Mouse (Mus musculus) induced T-regulatory cell, adult 2 months (primary cell): ENCODE results near the gene Azi2.
A peak's percentile ranks its signal among the peaks of the same experiment; 100 is the strongest.

Experiments used
- DNase-seq: peaks from one replicate; pipeline ENCODE4 v3.0.0-alpha.2; 2012; ENCODE audit warnings: low read depth

Gene Azi2

DNA sequence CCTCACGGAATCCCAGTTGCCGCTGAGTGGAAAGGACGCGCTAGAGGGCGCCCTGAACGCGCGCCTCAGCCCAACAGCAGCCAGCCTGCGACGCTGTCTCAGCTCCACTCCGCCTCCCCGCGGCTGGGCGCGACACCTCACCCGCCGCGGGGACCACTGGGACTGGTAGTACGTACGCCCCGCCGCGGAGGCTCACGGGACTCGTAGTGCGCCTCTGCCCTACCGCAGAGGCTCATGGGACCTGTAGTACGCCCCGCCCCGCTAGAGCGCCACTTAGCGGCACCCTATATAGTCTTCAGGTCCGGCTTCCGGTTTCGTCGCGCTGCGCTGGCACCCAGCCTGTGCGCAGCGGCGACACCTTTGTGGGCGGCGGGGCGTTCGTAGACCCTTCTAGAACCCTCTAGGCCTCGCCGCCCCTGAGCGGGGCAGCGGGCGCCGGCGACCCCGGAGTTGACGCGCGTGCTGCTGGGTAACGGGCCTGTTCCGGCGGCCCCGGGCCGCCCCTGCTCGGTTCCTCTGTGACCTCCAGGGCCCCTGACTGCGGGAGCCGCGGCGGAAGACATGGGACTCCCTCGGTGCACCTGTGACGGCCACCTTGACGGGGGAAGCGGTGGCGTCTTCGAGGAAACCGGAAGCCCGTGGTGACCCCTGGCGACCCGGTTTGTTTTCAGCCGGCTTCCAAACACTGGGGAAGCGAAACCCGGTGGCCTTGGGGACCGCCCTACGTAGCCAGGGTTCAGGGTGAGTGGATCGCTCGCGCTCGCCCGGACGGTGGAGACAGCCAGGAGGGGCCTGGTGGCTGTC lies at the start of gene Azi2:
TSS of gene Azi2 (plus strand) at position 282 of the 804 bp plus-strand sequence.
- DNase-seq, result peak; percentile 98

DNA sequence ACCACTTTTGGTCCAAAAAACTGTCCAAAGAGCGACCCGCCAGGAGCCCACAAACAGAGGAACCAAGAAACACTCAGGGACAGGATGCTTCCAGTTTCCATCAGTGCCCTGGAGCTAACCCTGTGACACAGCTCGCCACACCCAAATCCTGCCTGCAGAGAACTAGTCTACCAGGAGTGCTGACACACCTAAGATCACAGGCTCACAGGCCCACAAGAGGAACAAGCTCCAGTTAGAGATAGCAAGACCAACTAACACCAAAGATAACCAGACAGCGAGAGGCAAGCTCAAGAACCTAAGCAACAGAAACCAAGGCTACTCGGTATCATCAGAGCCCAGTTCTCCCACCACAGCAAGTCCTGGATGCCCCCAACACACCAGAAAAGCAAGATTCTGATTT lies 43.7 kb upstream of the Azi2 start:
- DNase-seq, result no peak

DNA sequence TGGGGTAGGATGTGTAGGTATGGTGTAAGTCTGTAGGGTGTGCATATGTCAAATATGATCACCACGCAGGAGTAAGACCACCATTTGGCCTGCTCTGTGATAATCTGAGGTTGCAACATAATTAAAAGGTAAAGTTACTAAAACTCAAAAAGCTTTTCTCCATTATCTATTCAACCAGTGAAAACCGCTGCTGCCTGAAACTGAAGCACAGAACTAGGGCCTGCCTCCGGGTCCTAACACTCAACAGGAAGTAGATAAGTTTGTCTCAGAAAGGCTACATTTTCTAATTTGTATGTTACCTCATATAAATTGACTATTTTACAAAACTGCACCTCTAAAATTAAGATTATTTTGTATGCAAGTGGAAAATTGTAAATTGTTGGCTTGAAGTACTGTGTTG lies 38.8 kb upstream of the Azi2 start:
- no peak for DNase-seq

DNA sequence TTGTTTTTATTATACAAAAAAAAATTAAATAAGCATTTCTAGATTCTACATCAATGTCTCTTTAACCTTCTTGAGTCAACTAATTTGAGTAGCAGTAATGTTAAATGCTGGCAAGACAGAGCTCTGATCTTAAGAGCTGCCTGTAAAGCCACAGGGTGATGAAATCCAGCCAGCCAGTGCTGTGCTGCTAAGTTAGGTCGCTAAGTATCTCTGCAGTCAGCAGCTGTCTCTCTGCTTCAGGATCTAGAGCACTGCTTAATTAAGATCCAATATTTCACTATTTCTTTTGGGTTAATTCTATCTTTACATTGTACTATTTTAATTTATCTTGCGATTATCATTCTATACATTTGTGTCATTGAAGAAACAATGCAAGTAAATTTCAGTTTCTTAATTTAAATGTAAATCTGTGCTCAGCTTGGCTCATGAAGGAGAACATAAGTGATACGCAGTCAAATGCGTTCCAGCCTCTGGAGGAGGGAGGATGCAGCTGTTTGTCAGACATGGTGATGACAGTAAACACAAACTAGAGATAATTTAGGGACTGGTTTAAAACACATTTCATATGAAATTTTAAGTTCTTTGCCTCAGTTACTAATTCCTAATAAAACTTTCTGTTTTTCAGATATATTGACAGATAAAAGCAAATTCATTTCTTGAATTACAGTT lies 36.9 kb upstream of the Azi2 start:
- no peak for DNase-seq

DNA sequence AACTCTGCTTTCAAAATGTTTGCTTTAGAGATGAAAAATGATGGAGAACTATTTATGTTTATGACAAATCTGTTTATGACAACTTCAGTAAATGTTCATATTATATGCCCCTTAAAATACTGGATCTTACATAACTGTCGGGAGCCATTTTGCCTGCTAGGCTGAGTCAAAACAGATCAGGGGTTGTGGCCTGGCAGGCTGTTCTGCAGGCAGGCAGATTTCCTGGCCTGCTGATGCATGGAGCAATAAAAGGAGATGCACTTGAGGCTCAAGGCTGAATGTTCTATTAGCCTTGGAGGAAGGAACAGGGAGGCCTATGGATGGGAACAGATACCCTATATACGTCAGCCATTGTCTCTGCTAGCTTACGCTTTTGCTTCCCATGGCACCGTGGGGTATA lies 36.4 kb upstream of the Azi2 start:
- DNase-seq, result no peak

DNA sequence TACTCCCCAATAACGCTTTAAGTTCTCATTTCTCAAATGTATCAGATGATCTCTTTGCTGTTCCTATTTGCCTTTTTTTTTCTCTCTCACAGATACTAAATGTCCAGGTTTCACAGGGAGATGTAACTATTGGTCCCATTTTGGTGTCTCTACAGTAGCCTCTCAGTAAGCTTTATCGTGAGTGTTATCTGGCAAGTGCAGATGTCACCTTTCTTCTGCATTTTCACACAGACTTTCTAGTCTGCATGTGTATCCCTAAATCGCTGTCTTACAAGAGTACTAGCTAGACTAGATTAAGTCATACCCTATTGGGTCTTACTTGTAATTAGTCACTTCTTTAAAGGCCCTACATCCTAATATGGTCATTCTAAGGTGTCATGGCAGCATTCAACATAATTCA lies 27.4 kb upstream of the Azi2 start:
- DNase-seq, result no peak

DNA sequence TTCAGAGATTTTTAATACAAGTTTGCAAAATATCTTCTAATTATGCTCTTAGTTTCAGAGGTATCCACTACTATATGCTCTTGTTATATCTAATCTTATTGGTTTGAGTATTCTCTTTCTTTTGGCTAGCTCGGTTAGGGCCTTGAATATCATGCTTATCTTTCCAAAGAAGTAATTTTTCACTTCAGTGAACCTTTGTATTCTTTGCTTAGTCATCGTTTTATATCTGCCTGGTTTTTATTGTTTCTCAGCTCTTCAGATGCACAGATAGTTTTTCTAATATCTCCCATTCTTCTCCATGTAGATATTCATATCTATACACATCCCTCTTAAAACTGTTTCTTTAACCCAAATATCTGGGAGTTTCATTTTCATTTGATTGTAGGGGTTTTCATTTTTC lies 15.3 kb upstream of the Azi2 start:
- no peak for DNase-seq

DNA sequence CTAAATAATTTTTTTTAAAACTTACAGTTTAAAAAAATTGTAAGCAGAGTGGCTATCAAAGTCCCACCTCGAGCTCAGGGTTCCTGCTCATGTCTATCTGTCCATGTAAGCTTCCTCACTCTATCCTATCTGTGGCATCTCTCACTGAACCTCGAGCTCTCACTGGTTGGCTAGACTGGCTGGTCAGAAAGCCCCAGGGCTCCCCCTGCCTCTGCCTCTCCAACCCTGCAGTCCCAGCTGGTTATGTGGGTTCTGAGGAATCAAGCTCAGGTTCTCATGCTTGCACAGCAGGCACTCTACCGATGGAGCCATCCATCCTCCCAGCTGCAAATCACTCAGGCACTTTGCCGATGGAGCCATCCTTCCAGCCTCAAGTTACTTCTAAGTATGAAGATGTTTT lies 10.8 kb upstream of the Azi2 start:
- DNase-seq, result no peak

DNA sequence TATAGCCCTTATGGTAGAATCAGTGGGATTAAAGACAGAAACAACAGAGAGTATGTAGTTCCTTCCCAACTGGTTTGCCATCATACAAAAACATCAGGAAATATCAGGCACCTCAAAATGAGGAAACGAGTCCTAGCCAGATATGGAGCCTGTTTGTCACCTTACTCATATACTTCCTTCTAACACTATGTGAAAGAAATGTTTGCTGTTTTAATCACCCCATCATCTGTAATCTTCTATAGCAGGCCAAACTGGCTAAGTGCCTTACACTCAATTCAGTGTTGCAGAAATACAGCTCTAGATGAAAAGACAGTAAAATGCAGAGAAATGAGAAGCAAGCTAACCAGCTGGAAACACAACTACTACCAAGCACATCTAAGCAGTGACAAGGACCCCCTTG lies 10.0 kb upstream of the Azi2 start:
- no peak for DNase-seq

DNA sequence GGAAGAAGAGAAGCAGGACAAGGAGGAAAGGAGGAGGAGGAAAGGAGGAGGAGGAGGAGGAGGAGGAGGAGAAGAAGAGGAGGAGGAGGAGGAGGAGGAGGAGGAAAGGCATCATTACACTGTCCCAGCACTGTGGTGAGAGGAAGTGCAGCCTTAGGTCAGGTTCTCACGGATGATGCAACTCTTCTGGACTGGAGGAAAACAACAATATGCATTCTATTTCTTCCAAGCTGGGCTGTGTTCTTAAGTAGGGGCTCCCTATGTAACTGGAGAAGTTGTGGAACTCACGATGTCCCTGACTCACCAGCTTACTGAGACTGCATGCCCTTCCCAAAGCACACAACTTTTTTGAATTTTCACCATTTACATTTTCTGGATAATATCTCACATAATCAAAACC lies 8.6 kb upstream of the Azi2 start:
- DNase-seq, result no peak

DNA sequence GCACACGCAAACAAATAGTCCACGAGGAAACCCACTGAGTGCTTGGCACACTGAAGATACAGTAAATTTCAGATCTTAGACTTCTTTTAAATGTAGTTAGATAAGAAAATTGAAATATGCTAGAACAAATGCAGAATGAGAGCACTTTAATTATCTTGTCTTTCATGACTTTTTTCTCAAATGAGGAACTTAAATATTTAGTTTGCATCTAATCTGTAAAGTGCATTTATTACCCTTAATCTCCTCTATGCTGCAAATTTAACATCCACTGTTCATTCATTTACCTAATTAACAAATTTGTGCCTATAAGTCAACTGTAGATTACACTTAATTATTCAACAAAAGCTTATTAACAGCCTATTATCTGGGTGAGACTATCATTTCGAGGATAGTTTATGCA lies 5.3 kb upstream of the Azi2 start:
- DNase-seq, result no peak

DNA sequence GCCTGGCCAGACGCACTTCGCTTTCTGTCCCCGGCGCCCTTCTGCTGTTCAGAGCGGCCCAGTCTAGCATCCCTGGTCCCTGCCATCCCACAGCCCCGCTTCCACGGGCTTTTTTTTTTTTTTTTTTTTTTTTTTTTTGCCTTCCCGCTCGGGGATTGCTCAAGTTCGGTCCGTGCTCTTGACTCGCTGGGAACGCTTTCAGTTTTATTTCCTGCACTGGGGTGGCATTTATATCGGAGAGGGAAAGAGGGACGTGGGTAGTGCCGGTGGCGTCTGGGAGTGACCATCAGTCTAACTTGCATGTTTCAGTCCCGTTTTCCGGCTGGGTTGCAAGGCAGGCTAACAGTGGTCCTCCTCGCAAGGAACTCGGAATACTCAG lies 712 bp downstream of the Azi2 start:
- DNase-seq, result no peak

DNA sequence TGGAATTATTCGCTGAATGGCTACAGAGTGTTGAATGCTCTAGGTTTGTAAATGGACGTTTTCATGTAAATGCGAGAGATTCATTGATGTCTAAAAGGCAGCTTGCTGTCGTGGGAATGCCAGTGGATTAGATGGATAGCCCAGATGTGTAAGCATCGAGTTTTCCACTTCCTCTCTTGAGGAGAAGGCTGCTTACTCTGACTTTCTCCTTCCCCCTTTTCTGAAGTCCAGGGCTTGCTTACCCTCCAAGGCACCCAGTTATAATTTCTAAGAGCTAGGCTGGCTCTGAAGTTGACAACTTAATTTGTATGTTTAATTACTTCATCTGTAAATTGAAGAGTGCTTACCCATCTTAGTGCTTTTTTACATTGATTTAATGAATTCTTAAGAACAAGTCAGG lies 1.3 kb downstream of the Azi2 start:
- DNase-seq, result no peak

DNA sequence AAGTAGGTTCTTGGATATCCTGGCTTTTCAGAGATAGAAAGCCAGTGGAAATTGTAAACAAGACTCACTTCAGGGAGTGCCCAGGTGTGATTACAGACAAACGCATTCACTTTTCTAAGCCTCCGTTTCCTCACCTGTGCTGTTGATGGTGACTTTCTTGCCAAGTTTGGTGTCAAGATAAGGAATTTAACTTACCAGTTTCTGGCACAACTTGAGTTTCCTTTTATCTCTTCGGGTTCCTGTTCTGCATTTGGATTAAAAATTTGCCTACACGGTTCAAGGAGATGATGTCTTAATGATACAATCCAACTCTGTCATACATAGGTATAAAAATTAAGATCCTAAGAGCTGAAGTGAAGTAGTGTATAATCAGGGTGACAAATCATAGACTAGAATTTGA lies 2.4 kb downstream of the Azi2 start:
- no peak for DNase-seq

DNA sequence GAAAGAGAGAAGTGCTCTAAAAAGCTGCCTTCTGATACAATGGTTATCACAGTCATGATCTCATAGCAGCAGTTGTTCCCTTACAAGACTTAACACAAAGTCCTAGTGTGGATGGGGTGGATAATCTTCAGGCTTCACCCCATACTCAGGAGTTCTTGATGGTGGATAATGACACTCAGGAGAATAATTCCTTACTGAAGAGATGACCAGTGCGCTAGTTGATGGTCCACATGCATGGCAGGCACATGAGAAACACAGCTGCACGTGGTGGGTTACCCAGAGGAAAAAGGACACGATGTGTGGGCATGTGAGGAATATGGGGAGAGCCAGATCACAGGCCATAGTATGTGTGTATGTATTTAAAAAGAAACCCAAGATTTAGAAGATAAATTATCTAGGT lies 3.3 kb downstream of the Azi2 start:
- DNase-seq, result no peak

DNA sequence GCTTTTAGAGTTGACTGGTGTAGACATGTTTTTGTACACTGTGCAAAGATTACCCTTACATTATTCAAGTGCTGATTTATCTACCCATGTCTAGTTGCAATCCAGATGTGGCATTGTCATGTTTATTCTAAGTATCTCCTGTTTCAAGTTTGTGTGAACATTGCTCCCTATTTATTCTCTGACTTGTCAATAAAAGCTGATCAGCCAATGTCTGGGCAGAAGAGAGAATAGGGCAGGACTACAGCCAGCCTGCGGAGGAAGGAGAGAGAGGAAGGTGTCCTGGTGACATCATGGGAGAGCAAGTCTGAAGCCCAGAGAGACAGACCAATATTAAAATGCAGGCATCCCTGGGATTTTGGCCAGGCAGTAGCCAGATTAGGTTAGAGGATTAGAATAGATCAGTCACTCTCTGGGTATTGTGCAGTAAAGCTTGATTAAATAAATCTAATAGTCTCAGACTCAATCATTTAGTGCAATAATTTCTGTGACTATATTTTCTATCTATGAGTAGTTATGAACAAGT lies 4.8 kb downstream of the Azi2 start:
- no peak for DNase-seq

DNA sequence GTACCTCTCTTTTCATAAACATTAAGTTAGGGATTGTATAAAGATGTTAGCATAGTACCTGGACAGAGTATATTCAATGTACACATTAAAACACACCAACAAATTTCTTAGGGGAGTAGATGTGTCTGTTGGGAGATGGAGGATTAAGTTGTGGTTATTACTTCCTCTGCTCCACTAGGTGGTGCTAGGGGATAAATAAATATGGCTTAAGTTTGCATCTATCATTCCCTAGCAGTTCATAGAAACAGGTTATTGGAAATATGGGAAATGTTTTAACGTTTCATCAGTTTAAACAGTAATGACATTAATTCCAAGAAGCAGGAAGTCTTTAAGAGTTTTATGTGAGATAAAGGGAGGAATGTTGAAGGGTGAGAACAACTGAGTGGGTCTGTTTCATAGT lies 13.0 kb downstream of the Azi2 start:
- peak; percentile 68 for DNase-seq

DNA sequence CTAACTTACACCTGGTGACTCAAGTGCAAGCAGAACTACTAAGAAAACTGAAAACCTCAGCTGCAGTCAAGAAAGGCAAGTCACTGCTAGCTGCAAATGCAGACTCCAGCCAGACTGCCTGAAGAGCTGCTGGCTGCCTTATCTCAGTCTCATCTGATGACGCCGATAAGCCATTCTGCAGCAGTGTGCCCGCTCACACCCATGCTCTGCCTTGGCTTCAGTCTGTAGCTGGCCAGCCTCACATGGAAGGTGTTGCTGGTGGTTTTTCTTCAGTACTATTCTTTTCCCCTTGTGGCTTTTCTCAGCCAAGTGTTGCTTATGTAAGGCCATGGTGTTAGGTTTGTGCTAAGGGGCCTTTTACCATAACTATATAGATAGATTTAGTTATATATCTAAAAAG lies 18.8 kb downstream of the Azi2 start:
- DNase-seq, result no peak

DNA sequence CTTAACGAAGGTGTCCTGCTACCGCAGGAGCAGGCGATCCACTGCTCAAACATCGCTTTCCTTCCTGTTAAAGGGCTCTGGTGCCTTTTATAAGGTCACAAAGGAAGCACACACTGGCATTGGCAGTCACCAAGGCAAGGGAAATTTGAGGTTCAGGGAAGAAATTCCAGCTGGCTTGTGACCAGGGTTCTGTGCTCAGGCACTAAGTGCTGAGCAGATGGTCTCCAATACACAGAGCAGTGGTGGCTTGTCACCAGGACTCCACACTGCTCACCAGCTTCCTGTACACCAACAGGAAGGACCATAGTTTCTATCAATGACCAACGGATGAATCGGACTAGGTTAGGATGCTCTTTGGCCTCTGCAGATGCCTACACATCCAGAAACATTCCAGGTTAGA lies 30.1 kb downstream of the Azi2 start:
- no peak for DNase-seq

DNA sequence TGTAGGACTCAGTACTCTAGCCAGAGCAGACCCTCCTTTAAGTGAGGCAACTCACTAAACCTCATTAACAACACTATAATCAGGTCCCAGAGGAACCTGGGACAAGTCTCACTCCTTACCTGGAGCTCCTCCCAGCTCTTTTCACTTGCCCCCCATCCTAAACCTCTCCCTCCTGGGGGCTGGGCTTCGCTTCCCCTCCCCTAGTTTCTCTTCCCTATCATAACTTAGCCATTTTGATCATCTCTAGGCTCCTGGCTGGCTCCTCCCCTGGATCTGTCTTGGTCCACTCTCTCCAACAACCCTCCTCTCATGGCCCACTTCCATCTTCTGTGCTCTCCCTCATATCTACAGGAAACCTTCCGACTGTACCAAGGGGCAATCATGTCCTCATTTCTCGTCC lies 31.0 kb downstream of the Azi2 start:
- DNase-seq, result no peak

DNA sequence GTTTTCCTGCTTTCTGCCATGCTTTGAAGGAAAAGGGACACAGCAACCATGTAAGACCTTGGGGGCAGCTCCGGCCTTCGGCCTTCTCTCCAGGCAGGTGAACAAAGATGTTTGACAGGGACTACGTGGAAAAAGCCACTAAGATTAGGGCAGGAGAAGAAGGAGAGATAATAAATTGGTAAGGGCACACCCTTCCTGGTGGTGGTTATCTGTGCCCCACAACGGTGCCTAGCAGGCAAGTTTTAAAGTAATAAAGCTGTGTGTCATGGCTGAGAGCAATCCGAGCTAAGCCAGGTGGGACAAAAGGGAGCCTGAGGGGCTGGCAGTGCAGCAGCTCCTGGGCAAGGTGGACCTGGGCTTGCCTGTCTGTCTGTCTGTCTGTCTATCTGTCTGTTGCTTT lies 31.8 kb downstream of the Azi2 start:
- DNase-seq, result no peak

DNA sequence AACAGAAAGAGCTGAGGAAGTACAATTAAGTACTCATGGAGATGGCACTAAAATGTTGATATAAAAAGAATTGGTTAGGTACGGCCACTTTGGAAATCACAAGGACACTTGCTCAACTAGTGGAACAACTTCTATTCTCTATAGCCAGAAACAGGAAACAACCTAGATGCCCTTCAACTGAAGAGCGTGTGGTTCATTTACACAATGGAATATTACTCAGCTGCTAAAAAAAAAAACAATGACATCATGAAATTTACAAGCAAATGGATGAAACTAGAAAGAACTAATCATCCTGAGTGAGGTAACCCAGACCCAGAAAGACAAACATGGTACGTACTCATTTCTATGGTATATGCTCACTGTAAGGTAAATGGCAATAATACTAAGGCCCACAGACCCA lies 33.1 kb downstream of the Azi2 start:
- DNase-seq, result no peak

DNA sequence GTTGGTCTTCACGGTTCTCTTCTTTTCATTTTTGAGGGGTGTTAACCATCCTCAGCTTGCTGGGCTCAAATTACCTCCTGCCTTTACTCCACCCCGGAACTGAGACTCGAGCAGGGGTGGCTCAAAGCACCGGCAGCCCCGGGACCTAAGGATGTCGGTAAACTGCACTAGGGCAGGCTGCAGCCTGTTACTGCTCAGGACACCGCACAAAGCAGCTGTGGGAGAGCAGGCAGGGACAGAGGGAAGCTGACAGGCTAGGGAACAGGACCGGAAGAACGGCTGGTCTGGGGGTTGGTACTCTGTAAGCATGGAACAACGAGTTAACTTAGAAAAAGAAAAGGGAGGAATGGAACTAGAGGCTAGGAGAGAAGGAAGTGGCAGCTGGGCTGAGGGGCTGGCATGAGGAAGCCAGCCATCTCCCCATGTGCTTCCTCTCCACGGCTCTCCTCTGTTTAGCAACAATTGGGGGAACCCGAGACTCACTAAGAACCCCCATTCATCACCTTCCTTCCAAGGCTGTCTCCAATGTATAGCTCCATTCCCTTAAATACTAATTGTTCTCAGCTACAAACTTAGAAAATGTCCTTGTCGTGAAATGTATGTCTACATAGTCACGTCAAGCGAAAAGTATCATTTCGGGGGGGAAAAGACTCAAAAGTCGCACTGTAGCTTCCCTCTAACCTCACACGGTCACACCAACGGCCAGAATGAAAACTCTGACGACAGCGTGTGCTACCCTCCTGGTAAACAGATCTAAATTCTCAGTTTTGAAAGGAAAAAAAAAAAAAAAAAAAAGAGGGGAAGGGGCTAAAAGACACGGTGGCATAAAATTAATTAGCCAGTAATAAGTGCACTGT lies 42.5 kb downstream of the Azi2 start:
- peak; percentile 35 for DNase-seq
